Mouse (Mus musculus): Measurements from ENCODE around the gene Mfap1b. TPM values are rescaled to one million over a fixed set of nuclear protein-coding genes. Genes with fewer than 3 reads are reported as not detected.
"Not testable (repeated sequence)": the region's sequence is repeated elsewhere in the genome, so short reads cannot be mapped to it uniquely, and the experiment has no call there.

The Mfap1b gene
- total and polyA plus RNA-seq, 2 experiments, result 1.7 to 9.0 TPM

GRCm38 (mm10) chr2:121483576-121483975 is 9.7 kb upstream of the Mfap1b start:
- Histone ChIP-seq H3K36me3 (ENCODE audit: control insufficient read depth, insufficient read depth, low read length) (no peaks in the 10 kb centered on the region), H3K27ac (replicated peaks; ENCODE audit: insufficient read depth, low read depth, low read length) (no peak overlapping the region), H3K79me2 (ENCODE audit: control insufficient read depth, insufficient read depth, low read length) (no peaks in the 10 kb centered on the region), H3K4me1 (ENCODE audit: control insufficient read depth, insufficient read depth, low read length) (no peaks in the 10 kb centered on the region), H3K4me3 (ENCODE audit: insufficient read depth, low read depth, low read length) (no peak overlapping the region), H3K9ac (ENCODE audit: low read depth, low read length) (no peak overlapping the region), H3K27me3 (ENCODE audit: control insufficient read depth, insufficient read depth, low read length) (no peaks in the 10 kb centered on the region)
- no peak for DNase-seq (ENCODE audit: extremely low read depth, low read depth, low spot score)
- WGBS, result 82% methylated on average over 8 of the region's 8 CpGs
- TF ChIP-seq POLR2A (IDR thresholded peaks at IDR 0.05; ENCODE audit: extremely low read depth, insufficient read depth, low read length), result no peak

GRCm38 (mm10) chr2:121480916-121481315 is 7.0 kb upstream of the Mfap1b start:
- not testable (repeated sequence) for H3K36me3 ChIP-seq (ENCODE audit: control insufficient read depth, insufficient read depth, low read length); H3K79me2 ChIP-seq (ENCODE audit: control insufficient read depth, insufficient read depth, low read length); H3K4me3 ChIP-seq (ENCODE audit: insufficient read depth, low read depth, low read length); H3K9ac ChIP-seq (ENCODE audit: low read depth, low read length); H3K4me1 ChIP-seq (ENCODE audit: control insufficient read depth, insufficient read depth, low read length); H3K27ac ChIP-seq (replicated peaks; ENCODE audit: insufficient read depth, low read depth, low read length); DNase-seq (ENCODE audit: extremely low read depth, low read depth, low spot score); H3K27me3 ChIP-seq (ENCODE audit: control insufficient read depth, insufficient read depth, low read length)
- 82% methylated on average over 13 of the region's 13 CpGs for WGBS

GRCm38 (mm10) chr2:121480498-121480897 is 6.6 kb upstream of the Mfap1b start:
- TF ChIP-seq CTCF (IDR thresholded peaks at IDR 0.05; ENCODE audit: low read depth, low read length), result peak; percentile 90
- TF ChIP-seq POLR2A (IDR thresholded peaks at IDR 0.05; ENCODE audit: extremely low read depth, insufficient read depth, low read length), result no peak
- Histone ChIP-seq H3K27ac (replicated peaks; ENCODE audit: insufficient read depth, low read depth, low read length) (no peak overlapping the region), H3K36me3 (ENCODE audit: control insufficient read depth, insufficient read depth, low read length) (no peaks in the 10 kb centered on the region), H3K4me3 (ENCODE audit: insufficient read depth, low read depth, low read length) (no peak overlapping the region), H3K79me2 (ENCODE audit: control insufficient read depth, insufficient read depth, low read length) (no peaks in the 10 kb centered on the region), H3K4me1 (ENCODE audit: control insufficient read depth, insufficient read depth, low read length) (no peaks in the 10 kb centered on the region), H3K27me3 (ENCODE audit: control insufficient read depth, insufficient read depth, low read length) (no peaks in the 10 kb centered on the region), H3K9ac (ENCODE audit: low read depth, low read length) (no peak overlapping the region)
- DNase-seq (ENCODE audit: extremely low read depth, low read depth, low spot score), result peak; percentile 45
- 54% methylated on average over 3 of the region's 3 CpGs for WGBS

- no peak for DNase-seq (ENCODE audit: extremely low read depth, low read depth, low spot score)
- Histone ChIP-seq H3K27me3 (ENCODE audit: control insufficient read depth, insufficient read depth, low read length) (no peaks in the 10 kb centered on the region), H3K4me3 (ENCODE audit: insufficient read depth, low read depth, low read length) (no peak overlapping the region), H3K27ac (replicated peaks; ENCODE audit: insufficient read depth, low read depth, low read length) (no peak overlapping the region), H3K9ac (ENCODE audit: low read depth, low read length) (no peak overlapping the region), H3K79me2 (ENCODE audit: control insufficient read depth, insufficient read depth, low read length) (no peaks in the 10 kb centered on the region), H3K36me3 (ENCODE audit: control insufficient read depth, insufficient read depth, low read length) (no peaks in the 10 kb centered on the region), H3K4me1 (ENCODE audit: control insufficient read depth, insufficient read depth, low read length) (no peaks in the 10 kb centered on the region; the same call in 1 of the 2 replicates)
- TF ChIP-seq CTCF (IDR thresholded peaks at IDR 0.05; ENCODE audit: low read depth, low read length) (no peak), POLR2A (IDR thresholded peaks at IDR 0.05; ENCODE audit: extremely low read depth, insufficient read depth, low read length) (no peak)
- WGBS, result 90% methylated on average over 3 of the region's 3 CpGs
Measured at GRCm38 (mm10) chr2:121477491-121478266, 3.8 kb upstream of the Mfap1b start.

GRCm38 (mm10) chr2:121475306-121475705 is 1.4 kb upstream of the Mfap1b start:
- not testable (repeated sequence) for H3K27ac ChIP-seq (replicated peaks; ENCODE audit: insufficient read depth, low read depth, low read length); H3K27me3 ChIP-seq (ENCODE audit: control insufficient read depth, insufficient read depth, low read length); H3K36me3 ChIP-seq (ENCODE audit: control insufficient read depth, insufficient read depth, low read length); H3K79me2 ChIP-seq (ENCODE audit: control insufficient read depth, insufficient read depth, low read length); H3K9ac ChIP-seq (ENCODE audit: low read depth, low read length); H3K4me1 ChIP-seq (ENCODE audit: control insufficient read depth, insufficient read depth, low read length); DNase-seq (ENCODE audit: extremely low read depth, low read depth, low spot score); H3K4me3 ChIP-seq (ENCODE audit: insufficient read depth, low read depth, low read length)
- 100% methylated on average over 2 of the region's 2 CpGs for WGBS

- Histone ChIP-seq H3K27me3 (ENCODE audit: control insufficient read depth, insufficient read depth, low read length) (no peaks in the 10 kb centered on the region), H3K36me3 (ENCODE audit: control insufficient read depth, insufficient read depth, low read length) (no peaks in the 10 kb centered on the region), H3K4me3 (ENCODE audit: insufficient read depth, low read depth, low read length) (peak overlapping the region; percentile 61), H3K4me1 (ENCODE audit: control insufficient read depth, insufficient read depth, low read length) (peaks cover 5% of the 10 kb centered on the region), H3K9ac (ENCODE audit: low read depth, low read length) (no peak overlapping the region), H3K79me2 (ENCODE audit: control insufficient read depth, insufficient read depth, low read length) (peaks cover 5% of the 10 kb centered on the region; the same call in 1 of the 2 replicates), H3K27ac (replicated peaks; ENCODE audit: insufficient read depth, low read depth, low read length) (no peak overlapping the region)
- DNase-seq (ENCODE audit: extremely low read depth, low read depth, low spot score), result no peak
- TF ChIP-seq POLR2A (IDR thresholded peaks at IDR 0.05; ENCODE audit: extremely low read depth, insufficient read depth, low read length) (no peak), CTCF (IDR thresholded peaks at IDR 0.05; ENCODE audit: low read depth, low read length) (no peak)
- WGBS, result 28% methylated on average over 8 of the region's 8 CpGs
Measured at GRCm38 (mm10) chr2:121474180-121474535, 291 bp upstream of the Mfap1b start.

- H3K9ac ChIP-seq (ENCODE audit: low read depth, low read length); H3K27ac ChIP-seq (replicated peaks; ENCODE audit: insufficient read depth, low read depth, low read length); H3K4me3 ChIP-seq (ENCODE audit: insufficient read depth, low read depth, low read length); H3K4me1 ChIP-seq (ENCODE audit: control insufficient read depth, insufficient read depth, low read length); DNase-seq (ENCODE audit: extremely low read depth, low read depth, low spot score); H3K36me3 ChIP-seq (ENCODE audit: control insufficient read depth, insufficient read depth, low read length); H3K27me3 ChIP-seq (ENCODE audit: control insufficient read depth, insufficient read depth, low read length); H3K79me2 ChIP-seq (ENCODE audit: control insufficient read depth, insufficient read depth, low read length): not testable (repeated sequence)
- WGBS, result 93% methylated on average over 3 of the region's 3 CpGs
Measured at GRCm38 (mm10) chr2:121472783-121473182, 1.1 kb downstream of the Mfap1b start.

GRCm38 (mm10) chr2:121468982-121469381 is 4.9 kb downstream of the Mfap1b start:
- not testable (repeated sequence) for H3K79me2 ChIP-seq (ENCODE audit: control insufficient read depth, insufficient read depth, low read length); H3K9ac ChIP-seq (ENCODE audit: low read depth, low read length); H3K4me1 ChIP-seq (ENCODE audit: control insufficient read depth, insufficient read depth, low read length); H3K27me3 ChIP-seq (ENCODE audit: control insufficient read depth, insufficient read depth, low read length); H3K36me3 ChIP-seq (ENCODE audit: control insufficient read depth, insufficient read depth, low read length); DNase-seq (ENCODE audit: extremely low read depth, low read depth, low spot score); H3K27ac ChIP-seq (replicated peaks; ENCODE audit: insufficient read depth, low read depth, low read length); H3K4me3 ChIP-seq (ENCODE audit: insufficient read depth, low read depth, low read length)
- 0% methylated on average over 1 of the region's 6 CpGs for WGBS
